Mouse (Mus musculus) liver, postnatal 0 days (tissue): ENCODE results near the gene Npy.

Experiments used
- CTCF ChIP-seq: sonication (generic); IDR thresholded peaks from 2 replicates; pipeline ENCODE4 v1.5.1; 2016; ENCODE audit warnings: antibody characterized with exemption, low read depth
- EP300 ChIP-seq: IDR thresholded peaks from 2 replicates; pipeline ENCODE4 v1.6.1; 2016; ENCODE audit warnings: antibody characterized with exemption, low read depth, mild to moderate bottlenecking

DNA sequence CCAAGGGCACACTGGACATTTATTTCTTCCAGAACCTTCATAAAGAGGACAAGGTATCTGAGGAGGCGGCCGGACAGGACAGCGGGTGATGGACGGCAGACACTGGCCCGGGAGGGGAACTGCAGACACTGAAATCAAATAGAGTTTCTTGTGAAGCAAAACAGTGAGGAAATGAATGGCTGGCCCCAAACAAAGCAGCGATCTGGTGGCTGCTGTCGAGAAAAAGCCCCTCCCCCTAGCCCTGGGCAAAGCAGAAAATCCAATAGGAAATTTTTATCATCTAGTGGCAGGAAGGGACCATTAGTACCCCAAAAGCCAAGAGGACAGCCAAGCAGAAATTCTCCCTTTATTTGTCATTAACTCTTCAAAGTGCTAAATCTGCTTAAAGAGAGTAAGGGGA lies 42.9 kb upstream of the Npy start:
- TF ChIP-seq CTCF (no peak), EP300 (no peak)
